Mouse (Mus musculus): ENCODE data around the gene Shprh.

DNA sequence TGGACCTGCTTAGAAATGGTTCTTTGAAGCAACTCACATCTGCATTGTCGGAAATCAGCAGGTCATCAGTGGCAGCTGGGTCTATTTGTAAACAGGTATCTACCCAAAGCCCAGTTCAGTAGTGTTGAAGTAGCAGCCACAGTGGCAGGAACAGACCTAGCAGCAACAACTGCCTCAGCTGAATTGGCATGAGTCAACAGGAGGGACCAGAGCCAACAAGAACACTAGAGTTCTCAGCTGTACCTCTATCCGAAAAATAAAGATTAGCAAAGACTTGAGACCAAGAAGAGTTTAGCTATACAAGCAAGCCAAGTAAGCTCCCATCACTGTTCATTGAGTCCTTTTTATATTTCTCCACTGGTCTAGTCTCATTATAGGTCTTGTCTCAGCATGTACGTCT is 99.0 kb downstream of the Shprh start:
- TF ChIP-seq CTCF (IDR thresholded peaks at IDR 0.05) (no peak), EP300 (IDR thresholded peaks at IDR 0.05) (no peak)

All from lung, postnatal 0 days (tissue).